Mouse (Mus musculus) monocyte, adult 2 months (primary cell): Measurements from ENCODE around the gene Tmem54.
A peak's percentile ranks its signal among the peaks of the same experiment; 100 is the strongest.

Source experiments
- DNase-seq, 2 experiments: peaks; one replicate each; pipeline ENCODE4 v3.0.0; 2022; ENCODE audit warnings: low spot score in 2 of 2, low read depth in 1 of 2

The Tmem54 gene

GRCm38 (mm10) chr4:129105356-129105755, at the start of gene Tmem54:
Tmem54 (plus strand) TSS chr4:129105548.
- DNase-seq, result no peak

GRCm38 (mm10) chr4:129055562-129055961, 49.8 kb upstream of the Tmem54 start:
- DNase-seq, result no peak

GRCm38 (mm10) chr4:129057533-129058206, 47.7 kb upstream of the Tmem54 start:
- peak; percentile 86 to 95 for DNase-seq

GRCm38 (mm10) chr4:129058207-129059092, 46.9 kb upstream of the Tmem54 start, which contains the start of gene Rnf19b:
Rnf19b (plus strand) TSS chr4:129058271.
- DNase-seq, result no peak

- DNase-seq, result no peak
Observed at GRCm38 (mm10) chr4:129059125-129059551, 46.2 kb upstream of the Tmem54 start.

DNA sequence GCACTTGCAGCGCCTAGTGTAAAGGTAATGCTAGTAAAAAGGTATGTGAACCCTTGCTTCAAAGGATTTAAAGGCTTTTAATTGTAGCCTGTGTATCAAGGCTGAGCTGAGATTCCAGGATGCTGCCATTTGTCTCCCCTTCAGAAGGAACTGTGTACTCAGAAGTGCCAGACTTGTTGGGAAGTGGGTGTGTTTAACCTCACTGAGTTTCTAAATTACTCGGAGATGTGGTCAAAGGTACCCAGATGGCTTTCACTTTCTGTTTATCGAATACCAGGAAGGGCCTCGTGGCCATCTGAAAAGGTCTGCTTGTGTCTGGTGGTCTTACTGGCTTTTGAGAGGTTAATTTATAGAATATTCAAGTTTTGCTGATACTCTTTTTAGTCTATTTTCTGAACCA, 45.4 kb upstream of the Tmem54 start:
- DNase-seq, result no peak

GRCm38 (mm10) chr4:129061486-129061885, 43.9 kb upstream of the Tmem54 start:
- DNase-seq, result no peak

GRCm38 (mm10) chr4:129062281-129063075, 42.9 kb upstream of the Tmem54 start:
- no peak for DNase-seq

- no peak for DNase-seq
Observed at GRCm38 (mm10) chr4:129065688-129066236, 39.6 kb upstream of the Tmem54 start.

DNA sequence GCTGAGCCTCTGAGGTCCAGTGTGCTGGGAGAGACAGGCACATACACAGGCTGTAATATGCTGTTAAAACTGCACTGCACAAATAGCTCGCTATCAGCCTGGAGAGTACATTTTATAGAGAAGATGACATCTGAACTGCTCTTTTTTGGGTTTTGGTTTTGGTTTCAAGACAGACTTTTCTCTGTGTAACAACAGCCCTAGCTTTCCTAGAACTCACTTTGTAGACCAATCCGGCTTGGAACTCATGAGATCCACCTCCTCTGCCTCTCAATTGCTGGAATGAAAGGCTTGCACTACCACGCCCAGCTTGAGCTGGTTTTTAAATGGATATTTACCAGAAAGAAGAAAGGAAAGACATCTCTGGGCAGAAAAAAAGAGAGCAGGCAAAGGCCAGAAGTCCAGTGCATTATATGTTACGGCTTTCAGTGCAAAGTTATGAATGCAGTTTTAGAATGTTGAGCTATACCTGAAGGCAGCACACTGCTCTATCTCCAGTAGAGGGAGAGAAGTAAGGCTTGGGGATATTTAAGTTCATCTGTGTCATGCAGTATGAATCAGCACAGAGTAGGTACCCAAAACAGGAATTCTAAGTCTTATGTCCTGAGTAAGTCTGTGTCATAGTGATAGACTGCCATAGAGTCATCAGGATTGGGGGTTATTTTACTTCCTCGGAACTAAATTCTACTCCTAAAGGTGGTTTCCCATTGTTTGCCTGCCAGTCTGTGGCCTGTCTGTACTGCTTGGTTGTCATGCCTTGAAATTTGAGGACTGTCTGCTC, 37.5 kb upstream of the Tmem54 start:
- DNase-seq, result no peak

DNA sequence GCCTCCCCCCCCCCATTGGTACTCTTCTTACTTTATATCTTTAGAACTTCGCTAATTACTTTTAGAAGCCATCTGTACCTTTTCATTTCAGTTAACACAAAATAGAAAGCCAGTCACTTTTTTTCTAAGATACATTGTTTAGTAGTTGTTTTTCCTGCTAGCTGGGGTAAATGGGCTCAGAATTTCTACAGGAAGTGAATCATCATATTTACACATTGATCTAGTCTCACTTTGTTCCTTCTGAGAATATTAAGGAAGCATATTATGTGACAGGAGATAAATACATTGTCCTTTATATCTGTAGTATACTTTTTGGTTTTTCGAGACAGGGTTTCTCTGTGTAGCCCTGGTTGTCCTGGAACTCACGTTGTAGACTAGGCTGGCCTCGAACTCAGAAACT, 36.5 kb upstream of the Tmem54 start:
- DNase-seq, result no peak

- DNase-seq, result no peak
Observed at GRCm38 (mm10) chr4:129079126-129079525, 26.2 kb upstream of the Tmem54 start.

DNA sequence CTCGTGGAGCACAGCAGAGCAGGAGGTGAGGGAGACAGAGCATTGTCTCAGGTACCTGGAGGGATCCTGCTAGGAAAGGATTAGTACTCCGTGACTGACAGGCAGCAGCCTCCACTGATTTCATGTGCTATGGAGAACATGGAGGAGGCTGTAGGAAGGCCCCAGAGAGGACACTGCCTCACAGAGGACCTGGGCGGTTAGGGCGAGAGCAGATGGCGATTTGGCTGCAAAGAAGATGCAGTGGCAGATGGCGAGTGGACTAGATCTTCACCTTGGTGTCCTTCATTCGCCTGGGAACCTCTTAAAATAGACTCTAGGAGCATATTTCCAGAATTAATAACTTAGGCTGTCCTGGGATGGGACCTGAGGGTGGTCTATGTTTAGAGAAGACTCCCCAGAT, 24.3 kb upstream of the Tmem54 start:
- no peak for DNase-seq

GRCm38 (mm10) chr4:129081512-129081911, 23.8 kb upstream of the Tmem54 start:
- peak; percentile 39 to 44 for DNase-seq

- DNase-seq, result no peak
Observed at GRCm38 (mm10) chr4:129081939-129082338, 23.4 kb upstream of the Tmem54 start.

DNA sequence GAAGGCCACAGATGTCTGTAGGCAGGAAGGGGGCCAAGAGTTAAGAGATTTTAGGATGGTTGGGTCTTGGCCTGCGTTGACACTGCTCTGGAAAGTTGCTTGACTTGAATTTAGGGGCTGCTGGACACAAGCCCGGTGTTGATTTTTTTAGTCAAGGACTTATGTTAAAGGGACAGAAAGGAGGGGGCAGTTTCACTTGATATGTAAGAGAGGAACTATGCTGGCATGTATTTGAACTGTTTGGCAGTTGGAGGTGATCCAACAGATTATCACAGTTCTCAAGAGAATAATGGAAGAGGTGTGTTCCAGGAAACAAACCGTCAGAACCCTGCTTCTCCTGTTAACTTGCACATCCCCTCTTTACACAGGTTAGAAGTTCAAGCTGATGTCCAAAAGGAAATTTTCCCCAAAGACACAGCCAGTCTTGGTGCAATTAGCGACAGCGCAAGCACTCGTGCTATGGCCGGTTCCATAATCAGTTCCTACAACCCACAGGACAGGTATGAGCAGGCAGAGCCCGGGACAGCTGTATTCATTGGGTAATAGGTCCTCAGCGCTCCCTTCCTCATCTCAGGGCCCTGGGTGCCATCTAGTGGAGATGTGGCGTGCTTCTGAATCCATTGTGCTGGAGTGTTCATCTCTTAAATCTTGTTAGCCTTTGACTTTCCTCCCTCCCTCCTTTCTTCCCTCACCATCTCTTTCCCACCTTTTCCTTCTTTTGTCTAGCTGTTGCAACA, 22.8 kb upstream of the Tmem54 start:
- peak; percentile 48 to 55 for DNase-seq

- no peak for DNase-seq
Observed at GRCm38 (mm10) chr4:129084896-129085295, 20.5 kb upstream of the Tmem54 start.

DNA sequence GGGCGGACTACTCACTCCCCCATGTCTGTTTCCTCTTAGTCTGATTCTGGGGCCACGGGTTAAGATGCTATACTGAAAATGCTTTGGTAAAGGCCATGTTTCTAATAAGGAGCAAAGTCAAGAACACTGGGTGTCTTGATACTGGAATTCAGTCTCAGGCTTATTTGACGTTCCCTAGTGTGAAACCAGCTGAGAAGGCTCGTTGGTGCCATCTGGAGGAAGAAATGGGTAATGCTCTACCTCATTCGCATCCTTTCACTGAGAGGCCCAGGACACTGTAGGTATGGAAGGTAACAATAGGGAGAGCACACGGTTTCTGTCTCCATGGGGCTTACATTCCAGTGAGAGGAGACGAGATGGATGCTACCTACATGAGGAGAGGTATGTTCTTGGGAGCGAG, 19.3 kb upstream of the Tmem54 start:
- peak in 1 of 2 experiments; percentile 49 for DNase-seq

DNA sequence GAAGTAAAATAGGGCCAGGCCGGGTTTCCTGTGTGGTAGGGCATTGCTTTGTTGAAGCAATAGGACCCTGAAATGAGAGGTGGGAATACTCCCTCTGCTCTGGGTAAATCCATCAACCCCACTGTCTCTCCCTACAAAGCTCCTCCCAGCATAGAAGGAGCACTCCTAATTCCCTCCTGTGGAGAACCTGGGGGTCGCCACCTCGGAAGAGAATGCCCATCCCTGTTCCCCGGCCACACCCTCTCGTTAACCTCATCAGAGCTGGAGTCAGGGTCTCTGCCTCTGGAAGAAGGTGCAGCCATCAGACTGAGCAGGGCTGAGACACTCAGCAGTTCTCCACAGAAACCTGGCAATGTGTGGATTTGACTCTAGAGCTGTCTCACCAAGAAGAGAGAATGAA, 17.5 kb upstream of the Tmem54 start:
- no peak for DNase-seq

DNA sequence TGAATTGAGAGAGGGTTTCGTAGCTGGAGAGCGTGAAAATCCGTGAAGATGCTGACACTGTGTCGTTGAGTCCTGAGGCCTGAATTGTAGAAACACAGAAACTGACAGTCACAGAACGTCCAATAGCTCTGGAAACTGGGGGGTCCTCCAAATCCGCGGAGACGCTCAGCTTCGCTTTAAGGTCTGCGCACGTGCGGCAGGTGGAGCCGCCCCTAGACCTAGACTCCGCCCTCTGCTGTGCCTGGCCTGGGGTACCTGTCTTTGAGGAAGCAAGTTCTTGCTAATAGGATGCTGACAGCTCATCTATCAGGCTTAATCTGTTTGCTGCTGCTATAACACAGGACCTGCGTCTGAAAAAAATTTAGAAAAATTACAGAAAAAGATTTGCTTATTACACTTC, 10.1 kb upstream of the Tmem54 start:
- DNase-seq, result no peak
